8 mouse cellular contexts compared by ENCODE assay signal in the genomic region with DNA sequence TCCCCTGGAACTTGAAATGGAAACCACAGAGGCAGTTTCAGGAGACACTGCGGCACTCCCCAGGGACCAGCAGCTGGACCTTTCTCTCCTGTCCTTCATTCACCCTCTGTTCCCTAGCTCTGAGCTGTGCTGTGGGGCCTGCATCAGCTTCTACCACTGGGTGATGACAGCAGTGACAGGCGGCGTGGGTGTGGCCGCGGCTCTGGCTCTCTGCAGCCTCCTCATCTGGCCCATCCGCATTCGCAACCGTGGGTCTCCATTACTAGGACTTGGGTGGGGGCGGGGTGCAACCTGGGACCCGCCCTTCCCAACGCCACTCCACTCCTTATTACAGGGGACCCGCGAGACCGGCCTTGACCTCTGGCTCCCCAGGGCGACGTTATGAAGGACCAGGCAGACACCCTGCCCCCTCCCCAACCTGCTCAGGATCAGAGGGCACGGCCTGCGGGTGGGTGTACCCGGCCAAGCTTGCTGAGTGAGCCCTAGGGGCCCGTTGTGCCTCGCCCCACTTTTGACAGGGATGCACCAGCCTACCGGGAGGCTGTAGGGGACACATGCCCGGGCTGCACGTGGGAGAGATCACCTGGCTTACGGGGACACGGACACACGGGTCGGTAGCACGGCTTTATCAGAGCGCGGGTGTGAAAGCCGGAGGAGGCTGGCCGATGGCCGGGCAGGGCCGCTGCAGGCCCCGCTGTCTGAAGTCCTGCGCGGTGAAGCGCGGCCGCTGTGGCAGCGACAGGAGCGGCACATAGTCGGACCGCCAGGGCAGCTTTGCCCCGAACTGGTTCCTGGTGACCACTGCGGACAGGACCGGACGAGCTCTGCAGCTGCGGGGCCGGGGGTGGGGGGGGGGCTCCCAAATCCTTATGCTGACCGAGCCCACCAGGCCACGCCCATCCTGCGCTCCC. TPM values are rescaled to one million over a fixed set of nuclear protein-coding genes. Genes with fewer than 3 reads are reported as not detected.
A peak's percentile ranks its signal among the peaks of the same experiment; 100 is the strongest.
DNase-seq lines count a peak whose midpoint lies in the region; ATAC-seq lines count a peak whose summit lies in the region.

No protein-coding gene starts in this region.

- intact Hi-C loops in heart, postnatal 14 days (cut with DNase I) = no loop called here

- peaks cover 20% of the 10 kb centered on the region for H3K36me3 ChIP-seq in neural tube, embryonic 11.5 days (ENCODE audit: control insufficient read depth, insufficient read depth, low read length)
- peaks cover 35% of the 10 kb centered on the region for H3K36me3 ChIP-seq in liver, embryonic 11.5 days (ENCODE audit: control insufficient read depth, insufficient read depth, low read length)

- H3K4me1 ChIP-seq in neural tube, embryonic 11.5 days (ENCODE audit: control insufficient read depth, insufficient read depth, low read length) = peaks cover 34% of the 10 kb centered on the region
- H3K4me1 ChIP-seq in liver, embryonic 11.5 days (replicated peaks; ENCODE audit: control insufficient read depth, insufficient read depth, low read length) = peaks cover 67% of the 10 kb centered on the region

- H3K9ac ChIP-seq in neural tube, embryonic 11.5 days (ENCODE audit: low read length) = peak overlapping the region; percentile 37
- peak overlapping the region; percentile 32 for H3K9ac ChIP-seq in liver, embryonic 11.5 days (ENCODE audit: low read depth, low read length)

- 7% methylated on average over 54 of the region's 54 CpGs for WGBS in neural tube, embryonic 11.5 days
- WGBS in liver, embryonic 11.5 days = 28% methylated on average over 54 of the region's 54 CpGs

- H3K4me3 ChIP-seq in neural tube, embryonic 11.5 days (ENCODE audit: low read depth, low read length) = peak overlapping the region; percentile 21
- H3K4me3 ChIP-seq in liver, embryonic 11.5 days (ENCODE audit: low read depth, low read length) = peak overlapping the region; percentile 18

- peak; percentile 31 for DNase-seq in neural tube, embryonic 11.5 days (ENCODE audit: low spot score)
- DNase-seq in neural tube, embryonic 10.5 days (ENCODE audit: extremely low spot score, low spot score) = no peak
- peak; percentile 46 to 70 for DNase-seq in heart, postnatal 14 days
- DNase-seq in liver, embryonic 11.5 days (ENCODE audit: low spot score) = no peak
- no peak for DNase-seq in layer of hippocampus, adult 18-20 months (ENCODE audit: low spot score in 2 of 2)
- no peak for DNase-seq in urinary bladder, postnatal 10 days (ENCODE audit: low spot score)
- no peak for DNase-seq in frontal cortex, adult 2 months (ENCODE audit: extremely low spot score in 1 of 2, low spot score in 1 of 2)
- DNase-seq in lung, postnatal 10 days = no peak

- H3K27ac ChIP-seq in neural tube, embryonic 11.5 days (ENCODE audit: low read depth, low read length) = no peak overlapping the region
- peak overlapping the region; percentile 70 for H3K27ac ChIP-seq in liver, embryonic 11.5 days (ENCODE audit: low read depth, low read length)

- peak overlapping the region; percentile 50 for H3K4me2 ChIP-seq in neural tube, embryonic 11.5 days (ENCODE audit: low read depth)
- H3K4me2 ChIP-seq in liver, embryonic 11.5 days = peak overlapping the region; percentile 61

- peaks cover 15% of the 10 kb centered on the region for H3K27me3 ChIP-seq in neural tube, embryonic 11.5 days (ENCODE audit: control insufficient read depth, insufficient read depth, low read length)
- no peaks in the 10 kb centered on the region for H3K27me3 ChIP-seq in liver, embryonic 11.5 days (replicated peaks; ENCODE audit: control insufficient read depth, insufficient read depth, low read length)

- ATAC-seq in neural tube, embryonic 11.5 days (ENCODE audit: insufficient read depth, low FRiP score, low TSS enrichment) = no peak
- peak; percentile 27; the same call in 1 of the 2 replicates for ATAC-seq in liver, embryonic 11.5 days (replicated peaks; ENCODE audit: low FRiP score)

- no peaks in the 10 kb centered on the region for H3K9me3 ChIP-seq in neural tube, embryonic 11.5 days (ENCODE audit: control insufficient read depth, low read length)
- H3K9me3 ChIP-seq in liver, embryonic 11.5 days (ENCODE audit: control insufficient read depth, low read length) = no peaks in the 10 kb centered on the region

RNA-seq across cellular contexts. Expression of a gene that starts 1.9 kb away (rescaled TPM):
- polyA plus RNA-seq in neural tube, embryonic 11.5 days (2014; fragmentation: Nextera tagmentation; extraction: Ambion mirVana) = 0.20 and 0.50 TPM in 2 replicates
- 1 to 10 TPM; 1.2 to 1.3 TPM for total RNA-seq in heart, postnatal 14 days (2021)
- polyA plus RNA-seq in liver, embryonic 11.5 days (2014; fragmentation: Nextera tagmentation; extraction: Ambion mirVana) = 0.64 and 0.68 TPM in 2 replicates
- total RNA-seq in layer of hippocampus, adult 18-20 months (2021) = 1 to 10 TPM; 1.6 to 2.0 TPM
- polyA plus RNA-seq in frontal cortex, adult 2 months (2012; rRNA removed) = 0.67 and 0.68 TPM in 2 replicates

RNA-seq across cellular contexts. Expression of a gene that starts 6.4 kb away (rescaled TPM):
- 5.3 and 5.7 TPM in 2 replicates for polyA plus RNA-seq in neural tube, embryonic 11.5 days (2014; fragmentation: Nextera tagmentation; extraction: Ambion mirVana)
- total RNA-seq in heart, postnatal 14 days (2021) = 10 to 100 TPM; 11.7 to 14.3 TPM
- polyA plus RNA-seq in liver, embryonic 11.5 days (2014; fragmentation: Nextera tagmentation; extraction: Ambion mirVana) = 11.2 TPM in 2 replicates
- total RNA-seq in layer of hippocampus, adult 18-20 months (2021) = 10 to 100 TPM; 42.2 to 44.4 TPM
- polyA plus RNA-seq in frontal cortex, adult 2 months (2012; rRNA removed) = 27.5 and 29.5 TPM in 2 replicates

RNA-seq across cellular contexts. Expression of a gene that starts 13.4 kb away (rescaled TPM):
- polyA plus RNA-seq in neural tube, embryonic 11.5 days (2014; fragmentation: Nextera tagmentation; extraction: Ambion mirVana) = 104 and 110 TPM in 2 replicates
- 10 to 100 TPM; 74.0 to 82.9 TPM for total RNA-seq in heart, postnatal 14 days (2021)
- polyA plus RNA-seq in liver, embryonic 11.5 days (2014; fragmentation: Nextera tagmentation; extraction: Ambion mirVana) = 68.6 and 69.2 TPM in 2 replicates
- total RNA-seq in layer of hippocampus, adult 18-20 months (2021) = 10 to 100 TPM; 32.4 to 37.0 TPM
- polyA plus RNA-seq in frontal cortex, adult 2 months (2012; rRNA removed) = 36.3 and 40.8 TPM in 2 replicates

RNA-seq across cellular contexts. Expression of a gene that starts 14.6 kb away (rescaled TPM):
- polyA plus RNA-seq in neural tube, embryonic 11.5 days (2014; fragmentation: Nextera tagmentation; extraction: Ambion mirVana) = 112 and 120 TPM in 2 replicates
- 10 to 100 TPM; 30.5 to 32.7 TPM for total RNA-seq in heart, postnatal 14 days (2021)
- 74.0 and 75.9 TPM in 2 replicates for polyA plus RNA-seq in liver, embryonic 11.5 days (2014; fragmentation: Nextera tagmentation; extraction: Ambion mirVana)
- total RNA-seq in layer of hippocampus, adult 18-20 months (2021) = 10 to 100 TPM; 70.8 to 72.5 TPM
- polyA plus RNA-seq in frontal cortex, adult 2 months (2012; rRNA removed) = 66.9 and 71.6 TPM in 2 replicates

RNA-seq across cellular contexts. Expression of a gene that starts 20.5 kb away (rescaled TPM):
- polyA plus RNA-seq in neural tube, embryonic 11.5 days (2014; fragmentation: Nextera tagmentation; extraction: Ambion mirVana) = 64.1 and 76.1 TPM in 2 replicates
- 10 to 100 TPM; 47.6 to 55.3 TPM for total RNA-seq in heart, postnatal 14 days (2021)
- polyA plus RNA-seq in liver, embryonic 11.5 days (2014; fragmentation: Nextera tagmentation; extraction: Ambion mirVana) = 97.4 and 99.3 TPM in 2 replicates
- total RNA-seq in layer of hippocampus, adult 18-20 months (2021) = 10 to 100 TPM; 82.0 to 82.9 TPM
- 92.2 and 105 TPM in 2 replicates for polyA plus RNA-seq in frontal cortex, adult 2 months (2012; rRNA removed)

Comparison
In these comparisons a context has a peak if more than half of its experiments do, and no peak if none do; other contexts are left out.
1. DNase-seq: peak in neural tube, embryonic 11.5 days (single experiment) and heart, postnatal 14 days (2 of 2); none in neural tube, embryonic 10.5 days (single experiment), liver, embryonic 11.5 days (single experiment), layer of hippocampus, adult 18-20 months (0 of 2), urinary bladder, postnatal 10 days (single experiment), frontal cortex, adult 2 months (0 of 2) and lung, postnatal 10 days (single experiment).